Mouse (Mus musculus): Measurements from ENCODE around the gene 9830107B12Rik.

DNA sequence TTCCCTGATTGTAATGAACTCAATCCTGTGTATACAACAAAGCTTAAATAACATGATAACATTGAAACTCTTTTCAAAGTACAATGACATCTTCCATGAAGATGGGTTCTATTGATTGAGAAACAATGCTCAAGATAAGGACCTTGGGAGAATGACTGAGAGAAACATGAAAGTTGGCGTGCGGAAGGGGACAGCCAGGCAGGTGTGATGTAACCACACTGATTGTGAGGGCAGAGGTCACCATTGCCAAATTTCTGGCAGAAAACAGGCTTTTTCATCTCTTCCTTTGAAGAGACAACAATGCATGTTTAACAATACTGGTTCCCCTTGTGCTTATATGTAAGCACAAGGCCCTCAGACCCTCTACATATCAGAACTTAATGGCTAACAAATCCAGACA is 13.3 kb downstream of the 9830107B12Rik start:
- TF ChIP-seq CTCF (conservative IDR thresholded peaks at IDR 0.05; ENCODE audit: insufficient read depth, insufficient read length, low read depth, low read length) (no peak), POLR2A (IDR thresholded peaks at IDR 0.05; ENCODE audit: low read depth, low read length) (no peak)

Measured in kidney, adult 2 months (tissue).